Mouse (Mus musculus): ENCODE measurements at regions not wholly inside any gene's neighbourhood (a gene's known extent, or its start where the extent isn't known, plus 50 kb on each side); places are given as distances from the start of the nearest gene placed in this dataset.

GRCm38 (mm10) chr8:74639276-74639675 is 233.7 kb upstream of the Isx start:
- no peak for DNase-seq (ENCODE audit: low spot score in 2 of 2)

GRCm38 (mm10) chr8:74640636-74641035 is 232.3 kb upstream of the Isx start:
- no peak for DNase-seq (ENCODE audit: low spot score in 2 of 2)

GRCm38 (mm10) chr8:74659950-74660349 is 213.0 kb upstream of the Isx start:
- DNase-seq (ENCODE audit: low spot score in 2 of 2): peak in 1 of 2 experiments; percentile 13

GRCm38 (mm10) chr8:74688342-74688741 is 184.6 kb upstream of the Isx start:
- no peak for DNase-seq (ENCODE audit: low spot score in 2 of 2)

- no peak for DNase-seq (ENCODE audit: low spot score in 2 of 2)
Measured at GRCm38 (mm10) chr8:74696001-74696400, 177.0 kb upstream of the Isx start.

GRCm38 (mm10) chr8:74697317-74697716 is 175.7 kb upstream of the Isx start:
- DNase-seq (ENCODE audit: low spot score in 2 of 2): no peak

GRCm38 (mm10) chr8:74712617-74713016 is 160.4 kb upstream of the Isx start:
- no peak for DNase-seq (ENCODE audit: low spot score in 2 of 2)

GRCm38 (mm10) chr8:74716030-74716429 is 156.9 kb upstream of the Isx start:
- no peak for DNase-seq (ENCODE audit: low spot score in 2 of 2)

GRCm38 (mm10) chr8:74764728-74765127 is 108.2 kb upstream of the Isx start:
- DNase-seq (ENCODE audit: low spot score in 2 of 2): no peak

GRCm38 (mm10) chr8:74775549-74775948 is 97.4 kb upstream of the Isx start:
- DNase-seq (ENCODE audit: low spot score in 2 of 2): no peak

GRCm38 (mm10) chr8:74781087-74781486 is 91.9 kb upstream of the Isx start:
- DNase-seq (ENCODE audit: low spot score in 2 of 2): no peak

GRCm38 (mm10) chr8:74808685-74809084 is 64.3 kb upstream of the Isx start:
- no peak for DNase-seq (ENCODE audit: low spot score in 2 of 2)

- DNase-seq (ENCODE audit: low spot score in 2 of 2): no peak
Measured at GRCm38 (mm10) chr8:74810054-74810453, 62.9 kb upstream of the Isx start.

GRCm38 (mm10) chr8:74818434-74818833 is 54.5 kb upstream of the Isx start:
- DNase-seq (ENCODE audit: low spot score in 2 of 2): no peak

GRCm38 (mm10) chr8:74820716-74821115 is 52.3 kb upstream of the Isx start:
- DNase-seq (ENCODE audit: low spot score in 2 of 2): no peak

- no peak for DNase-seq (ENCODE audit: low spot score in 2 of 2)
Measured at GRCm38 (mm10) chr8:74822288-74822687, 50.7 kb upstream of the Isx start.

All from layer of hippocampus, postnatal 14 days (tissue).